Mouse (Mus musculus) neural tube, embryonic 12.5 days (tissue): ENCODE data around the gene Rnf151. TPM values are rescaled to one million over a fixed set of nuclear protein-coding genes. Genes with fewer than 3 reads are reported as not detected.

Experiments used
- ATAC-seq: fragments of 200-750 bp; cut with Nextera tagmentation; 2 replicates; pipeline ENCODE4 v1.8.0; 2017; ENCODE audit warnings: low read depth, mild to moderate bottlenecking, moderate TSS enrichment, moderate library complexity; ENCODE audit not compliant: low FRiP score
- H3K27ac ChIP-seq: fragments of 300-500 bp; sonication (generic); 2 replicates; pipeline ENCODE4 v1.5.1; 2016
- H3K27me3 ChIP-seq: fragments of 300-500 bp; sonication (generic); replicated peaks from 2 replicates; pipeline ENCODE4 v1.6.1; 2016; ENCODE audit warnings: mild to moderate bottlenecking
- H3K36me3 ChIP-seq: fragments of 300-500 bp; sonication (generic); 2 replicates; pipeline ENCODE4 v1.6.1; 2016; ENCODE audit warnings: mild to moderate bottlenecking
- H3K4me1 ChIP-seq: fragments of 300-500 bp; sonication (generic); 2 replicates; pipeline ENCODE4 v1.6.1; 2016
- H3K4me2 ChIP-seq: fragments of 300-500 bp; sonication (generic); replicated peaks from 2 replicates; pipeline ENCODE4 v1.6.1; 2016; ENCODE audit warnings: mild to moderate bottlenecking
- H3K4me3 ChIP-seq: fragments of 300-500 bp; sonication (generic); 2 replicates; pipeline ENCODE4 v1.5.1; 2016
- H3K9ac ChIP-seq: fragments of 300-500 bp; sonication (generic); 2 replicates; pipeline ENCODE4 v1.6.1; 2016; ENCODE audit warnings: mild to moderate bottlenecking
- H3K9me3 ChIP-seq: fragments of 300-500 bp; sonication (generic); 2 replicates; pipeline ENCODE4 v1.6.1; 2016; ENCODE audit warnings: mild to moderate bottlenecking
- WGBS: fragments of 180-500 bp; shearing (Covaris S2); methylation state at CpG from one replicate; pipeline ENCODE4 v1.1.7; 2016; 5-methylcytosine and 5-hydroxymethylcytosine counted together
- polyA plus RNA-seq: library from polyadenylated mRNA; unstranded; fragments of >200 nt; fragmentation: Nextera tagmentation; extraction: Ambion mirVana; gene quantifications from 2 replicates; pipeline ENCODE4 v1.2.1, GENCODE M21; 2016

Rnf151 gene
- polyA plus RNA-seq, 1 experiment from 2014 or later, result not detected

DNA sequence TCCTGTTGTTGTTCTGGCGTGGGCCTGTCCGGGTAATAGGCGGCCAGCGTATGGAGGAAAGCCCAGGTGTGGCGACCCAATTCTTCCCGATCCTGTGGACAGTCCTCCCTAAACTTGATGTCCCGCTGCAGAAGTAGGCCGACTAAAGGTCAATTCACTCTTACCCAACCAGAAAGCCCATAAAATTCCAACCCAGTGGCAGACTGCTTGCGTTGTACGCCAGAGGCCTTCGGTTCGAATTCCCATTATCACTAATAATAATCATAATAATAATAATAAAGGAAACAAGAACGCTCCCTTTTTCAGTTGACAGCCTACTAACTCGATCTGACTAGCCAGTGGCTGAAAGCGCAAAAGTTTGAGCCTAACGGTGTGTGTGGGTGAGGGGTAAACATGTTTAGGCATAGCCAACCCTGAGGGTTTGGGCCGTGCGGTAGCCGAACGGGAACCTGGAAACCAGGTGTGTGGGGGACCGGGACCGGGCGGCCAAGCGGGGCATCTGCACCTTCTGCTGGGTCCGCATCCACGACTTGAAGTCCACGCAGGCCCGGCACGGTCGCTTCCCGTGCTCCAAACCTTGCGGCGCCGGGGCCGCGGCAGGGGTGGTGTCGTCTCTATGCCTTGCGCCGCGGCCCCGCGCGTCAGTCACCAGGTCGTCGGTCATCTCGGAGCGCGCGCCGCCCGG, 22.4 kb downstream of the Rnf151 start:
- Histone ChIP-seq H3K4me3 (peak overlapping the region; percentile 79), H3K4me1 (peaks cover 28% of the 10 kb centered on the region), H3K27me3 (peaks cover 11% of the 10 kb centered on the region), H3K36me3 (peaks cover 27% of the 10 kb centered on the region), H3K4me2 (peak overlapping the region; percentile 80), H3K9me3 (no peaks in the 10 kb centered on the region), H3K27ac (peak overlapping the region; percentile 27; the same call in 1 of the 2 replicates), H3K9ac (peak overlapping the region; percentile 76)
- ATAC-seq, result peak; percentile 63
- WGBS, result 5% methylated on average over 51 of the region's 51 CpGs

DNA sequence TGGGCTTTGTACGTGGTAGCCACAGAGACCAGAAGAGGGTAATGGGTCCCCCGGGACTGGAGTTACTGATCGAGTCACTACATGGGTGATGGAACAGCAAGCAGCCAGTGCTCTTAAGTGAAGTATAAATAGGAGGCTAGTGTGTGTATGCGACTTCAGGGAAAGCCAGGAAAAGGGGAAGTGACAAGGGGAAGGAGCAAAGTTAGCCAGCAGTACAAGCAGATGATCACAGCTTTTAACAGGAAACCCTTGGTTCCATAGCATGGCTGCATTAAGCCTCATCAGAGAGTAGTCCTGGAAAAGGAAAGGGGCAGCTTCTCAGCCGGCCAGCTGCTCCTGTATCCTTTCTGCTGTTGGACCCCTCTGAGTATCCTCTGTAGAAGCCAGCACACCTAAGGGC, 25.5 kb downstream of the Rnf151 start:
- no peak for ATAC-seq
- Histone ChIP-seq H3K4me1 (peaks cover 28% of the 10 kb centered on the region), H3K27me3 (peaks cover 40% of the 10 kb centered on the region)

DNA sequence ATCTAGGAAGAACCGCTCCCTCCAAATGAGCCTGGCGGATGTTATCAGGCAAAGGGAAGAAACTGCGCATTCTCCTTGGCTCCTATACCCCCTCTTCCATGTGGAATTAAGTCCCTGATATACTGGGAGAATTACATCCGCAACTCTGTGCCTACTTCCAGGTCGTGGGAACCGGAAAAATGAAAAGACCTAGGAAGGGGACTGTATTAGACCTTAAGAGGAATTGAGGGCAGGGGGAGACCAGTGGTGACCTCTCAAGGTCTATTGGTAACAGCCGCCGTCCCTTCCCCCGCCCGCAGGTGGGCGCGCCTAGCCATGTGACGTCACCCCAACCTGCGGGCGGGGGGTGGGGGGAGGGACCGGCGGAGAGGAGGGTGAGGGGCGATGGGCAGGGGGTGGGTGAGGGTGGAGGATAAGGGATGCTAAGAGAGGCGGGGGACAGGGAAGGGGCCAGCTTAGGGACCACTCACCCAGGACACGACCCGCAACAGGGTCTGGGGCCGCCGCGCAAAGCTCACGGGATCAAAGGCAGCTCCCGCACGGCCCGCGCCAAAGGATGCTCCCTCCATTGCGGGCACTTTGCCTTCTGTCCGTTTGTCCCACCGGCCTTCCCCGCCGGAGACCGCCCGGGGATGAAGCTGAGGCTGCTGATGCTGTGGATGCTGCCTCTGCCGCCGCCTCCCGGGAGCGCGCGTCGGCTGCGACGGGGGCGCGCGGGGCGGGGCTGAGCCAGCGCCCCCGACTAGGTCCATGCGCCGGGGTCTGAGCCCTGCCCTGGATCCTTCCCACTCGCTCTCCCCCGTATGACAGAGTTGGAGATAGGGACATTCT, 28.4 kb downstream of the Rnf151 start, which contains the start of gene Syngr3:
Gene Syngr3, minus strand, starts transcription at position 705 of the 831 bp plus-strand sequence.
- Histone ChIP-seq H3K4me2 (peak within 1 kb of the TSS; percentile 90), H3K36me3 (peaks cover 18% of the 10 kb centered on the region; the same call in 1 of the 2 replicates), H3K4me1 (peaks cover 16% of the 10 kb centered on the region), H3K9me3 (no peaks in the 10 kb centered on the region), H3K4me3 (peak within 1 kb of the TSS; percentile 64), H3K27ac (0 out of 2 replicates have a peak within 1 kb of the TSS, but pooled peaks have one; percentile 12), H3K9ac (peak within 1 kb of the TSS; percentile 75), H3K27me3 (peaks cover 43% of the 10 kb centered on the region)
- ATAC-seq, result peak; percentile 63
- 1% methylated on average over 55 of the region's 55 CpGs for WGBS

More for the DNA sequence above, 25.5 kb downstream of the Rnf151 start:
- Histone ChIP-seq H3K4me3 (no peak overlapping the region), H3K9ac (no peak overlapping the region), H3K4me2 (no peak overlapping the region), H3K27ac (no peak overlapping the region), H3K36me3 (peaks cover 16% of the 10 kb centered on the region; the same call in 1 of the 2 replicates), H3K9me3 (no peaks in the 10 kb centered on the region)
- WGBS, result 85% methylated on average over 5 of the region's 5 CpGs

DNA sequence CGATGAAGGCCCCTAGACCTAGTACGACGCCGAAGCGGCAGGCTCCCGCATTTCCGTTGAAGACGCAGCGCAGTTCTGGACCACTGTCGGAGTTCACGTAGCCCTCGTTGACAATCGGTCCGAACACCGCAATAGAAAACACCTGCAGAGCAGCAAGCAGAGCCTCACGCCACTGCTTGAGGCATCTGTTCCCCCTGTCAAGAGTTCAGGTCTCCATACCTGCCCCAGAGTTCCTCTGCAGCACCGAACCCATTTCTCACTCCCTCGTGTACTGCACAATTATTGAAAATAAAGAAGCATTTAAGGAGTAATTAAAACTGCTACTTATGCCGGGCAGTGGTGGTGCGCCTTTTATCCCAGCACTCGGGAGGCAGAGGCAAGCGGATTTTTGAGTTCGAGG, 30.3 kb downstream of the Rnf151 start:
- 23% methylated on average over 23 of the region's 23 CpGs for WGBS
- no peak for ATAC-seq
- Histone ChIP-seq H3K9me3 (no peaks in the 10 kb centered on the region), H3K36me3 (peaks cover 10% of the 10 kb centered on the region; the same call in 1 of the 2 replicates), H3K9ac (0 out of 2 replicates have a peak overlapping the region, but pooled peaks have one; percentile 21), H3K4me2 (peak overlapping the region; percentile 56), H3K27me3 (peaks cover 43% of the 10 kb centered on the region), H3K4me1 (peaks cover 13% of the 10 kb centered on the region), H3K27ac (peak overlapping the region; percentile 27; the same call in 1 of the 2 replicates), H3K4me3 (peak overlapping the region; percentile 26; the same call in 1 of the 2 replicates)

DNA sequence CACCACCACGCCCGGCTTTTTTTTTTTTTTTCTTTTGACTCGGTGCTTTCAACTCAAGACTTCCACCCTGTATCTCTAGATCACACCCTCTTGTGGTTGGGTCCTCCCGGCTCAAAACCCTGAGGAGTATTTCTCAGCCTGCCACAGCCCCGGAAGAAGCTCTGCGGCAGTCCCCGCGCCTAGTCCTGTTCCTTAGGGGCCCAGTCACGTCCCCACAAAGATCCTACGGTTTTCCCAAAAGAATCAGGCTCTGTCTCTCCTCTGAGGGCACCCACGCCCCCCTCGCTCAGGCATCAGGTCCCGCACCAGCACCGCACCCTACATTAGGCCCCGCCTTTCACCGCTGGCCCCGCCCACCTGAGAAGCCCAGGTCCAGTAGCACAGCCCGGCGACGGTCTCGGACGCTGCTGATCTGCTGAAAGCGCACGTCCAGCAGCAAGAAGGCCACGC, 30.7 kb downstream of the Rnf151 start:
- Histone ChIP-seq H3K27me3 (peaks cover 43% of the 10 kb centered on the region), H3K36me3 (peaks cover 7% of the 10 kb centered on the region), H3K9ac (0 out of 2 replicates have a peak overlapping the region, but pooled peaks have one; percentile 21), H3K4me3 (peak overlapping the region; percentile 26; the same call in 1 of the 2 replicates), H3K4me1 (peaks cover 13% of the 10 kb centered on the region), H3K27ac (peak overlapping the region; percentile 27; the same call in 1 of the 2 replicates), H3K9me3 (no peaks in the 10 kb centered on the region), H3K4me2 (peak overlapping the region; percentile 56)
- 1% methylated on average over 25 of the region's 25 CpGs for WGBS
- ATAC-seq, result no peak

DNA sequence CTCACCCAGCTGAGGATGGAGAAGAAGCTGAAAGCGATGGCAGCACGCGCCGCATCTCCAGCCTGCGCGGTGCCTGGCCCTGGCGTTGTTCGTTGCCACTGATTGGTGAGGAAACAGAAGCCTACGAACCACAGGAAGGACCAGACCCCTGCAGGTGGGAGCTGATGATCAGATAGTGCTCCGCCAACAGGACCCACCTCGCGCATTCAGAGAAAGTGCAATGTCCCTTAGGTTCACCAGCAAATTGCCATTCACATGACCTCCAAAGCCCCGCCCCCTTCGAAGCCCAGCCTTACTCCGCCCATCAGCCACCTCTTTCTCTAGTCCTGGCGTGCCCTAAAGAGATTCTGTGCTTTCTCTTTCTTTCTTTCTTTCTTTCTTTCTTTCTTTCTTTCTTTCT, 31.3 kb downstream of the Rnf151 start:
- 26% methylated on average over 16 of the region's 16 CpGs for WGBS
- Histone ChIP-seq H3K36me3 (peaks cover 10% of the 10 kb centered on the region), H3K27me3 (peaks cover 43% of the 10 kb centered on the region), H3K9me3 (no peaks in the 10 kb centered on the region), H3K9ac (no peak overlapping the region), H3K27ac (no peak overlapping the region), H3K4me3 (no peak overlapping the region), H3K4me1 (peaks cover 13% of the 10 kb centered on the region), H3K4me2 (peak overlapping the region; percentile 30)
- ATAC-seq, result no peak

DNA sequence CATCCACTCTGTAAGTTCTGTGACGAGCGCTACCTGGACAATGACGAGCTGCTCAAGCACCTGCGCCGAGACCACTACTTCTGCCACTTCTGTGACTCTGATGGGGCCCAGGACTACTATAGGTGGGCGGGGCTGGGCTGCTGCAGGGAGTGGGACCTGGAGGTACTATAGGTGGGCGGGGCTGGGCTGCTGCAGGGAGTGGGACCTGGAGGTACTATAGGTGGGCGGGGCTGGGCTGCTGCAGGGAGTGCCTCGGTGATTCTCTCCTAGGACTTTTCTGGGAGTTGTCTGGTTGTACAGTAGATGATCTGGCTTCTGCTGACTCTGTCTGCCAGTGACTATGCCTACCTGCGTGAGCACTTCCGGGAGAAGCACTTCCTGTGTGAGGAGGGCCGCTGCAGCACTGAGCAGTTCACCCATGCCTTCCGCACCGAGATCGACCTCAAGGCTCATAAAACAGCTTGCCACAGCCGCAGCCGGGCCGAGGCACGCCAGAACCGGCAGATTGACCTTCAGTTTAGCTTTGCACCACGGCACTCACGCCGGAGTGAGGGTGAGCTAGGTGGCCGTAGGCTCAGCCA, 40.3 kb downstream of the Rnf151 start:
- Histone ChIP-seq H3K4me3 (no peak overlapping the region), H3K9ac (no peak overlapping the region), H3K27ac (no peak overlapping the region), H3K9me3 (no peaks in the 10 kb centered on the region), H3K36me3 (peaks cover 56% of the 10 kb centered on the region), H3K27me3 (no peaks in the 10 kb centered on the region), H3K4me2 (no peak overlapping the region), H3K4me1 (no peaks in the 10 kb centered on the region)
- WGBS, result 90% methylated on average over 24 of the region's 24 CpGs
- no peak for ATAC-seq

DNA sequence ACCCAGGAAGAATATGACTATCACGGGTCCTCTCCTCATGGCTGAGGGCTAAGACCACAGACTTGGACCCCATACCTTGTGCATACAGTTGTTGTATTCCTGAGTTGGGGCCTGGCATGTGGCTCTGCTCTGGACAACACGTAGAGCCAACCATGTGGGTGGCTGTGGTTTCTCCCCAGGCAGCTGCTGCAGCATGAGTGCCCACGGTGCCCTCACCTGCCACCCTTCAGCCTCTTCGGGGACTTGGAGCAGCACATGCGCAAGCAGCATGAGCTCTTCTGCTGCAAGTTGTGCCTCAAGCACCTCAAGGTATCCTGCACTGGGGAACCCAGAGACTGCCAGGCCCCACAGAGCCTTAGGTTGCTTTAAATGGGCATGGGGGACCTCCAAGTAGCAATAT, 41.0 kb downstream of the Rnf151 start:
- H3K36me3 ChIP-seq, result peaks cover 52% of the 10 kb centered on the region
- H3K9me3 ChIP-seq, result no peaks in the 10 kb centered on the region
- no peak overlapping the region for H3K9ac ChIP-seq
- 94% methylated on average over 5 of the region's 5 CpGs for WGBS
- no peak for ATAC-seq
- H3K4me2 ChIP-seq, result no peak overlapping the region
- H3K4me1 ChIP-seq, result peaks cover 5% of the 10 kb centered on the region
- no peak overlapping the region for H3K27ac ChIP-seq
- H3K27me3 ChIP-seq, result no peaks in the 10 kb centered on the region
- H3K4me3 ChIP-seq, result no peak overlapping the region

DNA sequence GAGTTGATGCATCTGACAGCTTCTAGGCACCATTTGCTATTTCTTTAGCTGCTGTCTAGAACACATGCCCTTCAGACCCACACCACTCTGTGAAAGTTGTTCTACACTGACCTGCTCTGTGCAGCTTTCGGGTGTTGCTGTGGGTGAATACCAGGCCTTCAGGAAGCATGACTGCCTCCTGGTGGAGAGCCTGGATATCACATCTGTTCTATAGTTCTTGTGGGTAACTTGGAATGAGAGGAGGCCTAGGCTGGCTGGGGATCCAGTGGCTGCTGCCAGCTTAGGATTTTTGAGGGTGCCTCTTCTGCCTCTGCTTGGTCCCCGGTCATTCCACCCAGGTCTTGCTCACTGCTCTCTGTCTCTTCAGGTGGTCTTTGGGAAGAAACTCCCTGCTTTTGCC, 41.7 kb downstream of the Rnf151 start:
- H3K4me2 ChIP-seq, result no peak overlapping the region
- no peaks in the 10 kb centered on the region for H3K9me3 ChIP-seq
- ATAC-seq, result no peak
- H3K9ac ChIP-seq, result no peak overlapping the region
- no peaks in the 10 kb centered on the region for H3K27me3 ChIP-seq
- peaks cover 11% of the 10 kb centered on the region for H3K4me1 ChIP-seq
- no peak overlapping the region for H3K27ac ChIP-seq
- WGBS, result 59% methylated on average over 2 of the region's 2 CpGs
- H3K4me3 ChIP-seq, result no peak overlapping the region
- peaks cover 45% of the 10 kb centered on the region for H3K36me3 ChIP-seq

DNA sequence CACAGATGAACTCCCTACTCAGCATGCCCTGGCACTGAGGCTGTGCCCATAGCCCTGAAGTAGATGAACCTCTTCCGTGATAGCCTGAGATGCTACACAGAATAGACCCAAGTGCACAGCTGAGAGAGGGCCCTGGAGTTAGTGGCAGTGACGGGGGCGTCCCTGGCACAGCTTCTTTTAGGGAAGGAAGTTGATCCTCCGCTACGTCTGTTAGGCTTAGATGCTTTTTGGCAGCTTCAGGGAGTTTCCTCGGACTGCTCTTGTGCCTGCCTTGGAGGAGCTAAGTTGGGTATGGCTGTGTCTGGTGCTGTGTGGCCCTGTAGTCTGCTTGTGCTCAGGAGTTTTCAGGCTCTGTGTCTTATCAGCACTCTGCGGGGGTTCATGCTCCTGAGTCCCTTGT, 43.6 kb downstream of the Rnf151 start:
- peaks cover 26% of the 10 kb centered on the region for H3K36me3 ChIP-seq
- H3K4me3 ChIP-seq, result no peak overlapping the region
- H3K9me3 ChIP-seq, result no peaks in the 10 kb centered on the region
- H3K27ac ChIP-seq, result no peak overlapping the region
- ATAC-seq, result no peak
- peaks cover 23% of the 10 kb centered on the region for H3K4me1 ChIP-seq
- WGBS, result 90% methylated on average over 7 of the region's 7 CpGs
- 0 out of 2 replicates have a peak overlapping the region, but pooled peaks have one; percentile 13 for H3K9ac ChIP-seq
- no peaks in the 10 kb centered on the region for H3K27me3 ChIP-seq
- H3K4me2 ChIP-seq, result no peak overlapping the region

DNA sequence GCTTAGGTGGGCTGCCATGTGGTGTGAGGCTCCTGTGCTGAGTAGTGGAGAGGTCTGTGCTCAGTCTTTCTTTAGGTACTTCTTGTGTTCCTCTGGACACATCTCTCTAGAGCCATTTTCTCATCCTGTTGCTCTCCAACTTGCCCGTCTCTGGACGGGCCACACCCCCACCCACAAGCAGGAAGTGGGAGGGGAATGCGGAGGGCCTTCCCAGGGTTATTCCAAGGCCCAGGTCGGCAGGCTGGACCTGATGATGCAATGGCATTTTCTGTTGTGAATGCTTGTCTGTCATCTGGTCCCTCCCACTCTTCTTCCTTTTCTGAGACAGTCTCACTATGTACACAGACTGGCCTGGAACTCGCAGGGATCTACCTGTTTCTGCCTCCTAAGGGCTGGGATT, 45.7 kb downstream of the Rnf151 start:
- Histone ChIP-seq H3K4me2 (peak overlapping the region; percentile 12), H3K36me3 (peaks cover 5% of the 10 kb centered on the region), H3K9ac (no peak overlapping the region)

DNA sequence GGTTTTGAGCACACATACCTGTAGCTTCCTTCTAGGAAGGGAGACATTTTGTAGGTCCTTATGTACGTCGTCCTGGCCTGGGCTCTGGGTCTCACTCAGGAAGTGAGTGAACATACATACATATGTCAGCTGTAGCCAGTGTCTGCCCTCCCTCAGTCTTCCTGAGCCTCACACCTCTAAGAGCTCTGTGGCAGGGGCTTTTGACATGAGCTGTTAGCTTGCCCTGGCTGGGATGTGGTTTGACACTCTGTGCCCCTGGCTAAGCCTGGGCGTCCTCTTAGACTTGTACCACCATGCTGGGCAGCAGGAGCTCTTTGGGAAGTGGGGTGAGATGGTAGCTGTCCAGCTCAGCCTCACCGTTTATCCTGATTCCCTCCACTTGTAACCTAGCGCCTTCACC, 46.5 kb downstream of the Rnf151 start:
- Histone ChIP-seq H3K9ac (peak overlapping the region; percentile 97), H3K4me3 (no peak overlapping the region), H3K27ac (no peak overlapping the region), H3K4me2 (peak overlapping the region; percentile 81), H3K9me3 (no peaks in the 10 kb centered on the region), H3K4me1 (peaks cover 27% of the 10 kb centered on the region), H3K36me3 (no peaks in the 10 kb centered on the region), H3K27me3 (no peaks in the 10 kb centered on the region)
- 77% methylated on average over 5 of the region's 5 CpGs for WGBS
- no peak for ATAC-seq

More for the DNA sequence above, 45.7 kb downstream of the Rnf151 start:
- no peaks in the 10 kb centered on the region for H3K27me3 ChIP-seq
- ATAC-seq, result no peak
- H3K27ac ChIP-seq, result no peak overlapping the region
- H3K9me3 ChIP-seq, result no peaks in the 10 kb centered on the region
- H3K4me3 ChIP-seq, result no peak overlapping the region
- peaks cover 27% of the 10 kb centered on the region for H3K4me1 ChIP-seq
- 33% methylated on average over 5 of the region's 5 CpGs for WGBS
